Mouse (Mus musculus) heart, postnatal 0 days (tissue): ENCODE data around the gene Ints1.
A peak's percentile ranks its signal among the peaks of the same experiment; 100 is the strongest.

Experiments
- CTCF ChIP-seq: IDR thresholded peaks from 2 replicates; pipeline ENCODE4 v1.5.1; 2016; ENCODE audit warnings: antibody characterized with exemption, control low read depth, low read depth
- EP300 ChIP-seq: IDR thresholded peaks from 2 replicates; pipeline ENCODE4 v1.6.1; 2016; ENCODE audit warnings: antibody characterized with exemption, low read depth

GRCm38 (mm10) chr5:139764296-139764695, 11.2 kb downstream of the Ints1 start:
- TF ChIP-seq CTCF, result peak; percentile 43
- no peak for TF ChIP-seq EP300
